Mouse (Mus musculus): ENCODE results near the gene Srsf3. TPM values are rescaled to one million over a fixed set of nuclear protein-coding genes. Genes with fewer than 3 reads are reported as not detected.
"Not testable (repeated sequence)": the region's sequence is repeated elsewhere in the genome, so short reads cannot be mapped to it uniquely, and the experiment has no call there.

Gene Srsf3
- total RNA-seq (2021) = 100 to 1,000 TPM; 113 to 117 TPM

- peak; percentile 99 to 100 for DNase-seq (ENCODE audit: low spot score in 2 of 2)
- intact Hi-C loops (cut with DNase I) = no loop called here
These were observed at the start of gene Srsf3 for GRCm38 (mm10) chr17:29032274-29033069. Gene Srsf3 (plus strand): TSS chr17:29032628.

- DNase-seq (ENCODE audit: low spot score in 2 of 2) = no peak
- intact Hi-C loops (cut with DNase I) = no loop called here
These were observed 47.6 kb upstream of the Srsf3 start for GRCm38 (mm10) chr17:28984724-28985420.

GRCm38 (mm10) chr17:28986833-28987232 lies 45.6 kb upstream of the Srsf3 start:
- intact Hi-C loops (cut with DNase I) = no loop called here
- DNase-seq (ENCODE audit: low spot score in 2 of 2) = no peak

GRCm38 (mm10) chr17:28987713-28988112 lies 44.7 kb upstream of the Srsf3 start:
- peak; percentile 36 to 44 for DNase-seq (ENCODE audit: low spot score in 2 of 2)
- intact Hi-C loops (cut with DNase I) = no loop called here

- no peak for DNase-seq (ENCODE audit: low spot score in 2 of 2)
- intact Hi-C loops (cut with DNase I) = no loop called here
These were observed 44.1 kb upstream of the Srsf3 start for GRCm38 (mm10) chr17:28988291-28988690.

GRCm38 (mm10) chr17:28988996-28989395 lies 43.4 kb upstream of the Srsf3 start:
- DNase-seq (ENCODE audit: low spot score in 2 of 2) = no peak
- intact Hi-C loops (cut with DNase I) = no loop called here

GRCm38 (mm10) chr17:28990060-28990459 lies 42.4 kb upstream of the Srsf3 start:
- intact Hi-C loops (cut with DNase I) = no loop called here
- no peak for DNase-seq (ENCODE audit: low spot score in 2 of 2)

- intact Hi-C loops (cut with DNase I) = no loop called here
These were observed 41.1 kb upstream of the Srsf3 start for GRCm38 (mm10) chr17:28991286-28991685.

GRCm38 (mm10) chr17:28992105-28992504 lies 40.3 kb upstream of the Srsf3 start:
- intact Hi-C loops (cut with DNase I) = no loop called here
- peak in 1 of 2 experiments; percentile 32 for DNase-seq (ENCODE audit: low spot score in 2 of 2)

More at GRCm38 (mm10) chr17:28991286-28991685, 41.1 kb upstream of the Srsf3 start:
- DNase-seq (ENCODE audit: low spot score in 2 of 2) = no peak

GRCm38 (mm10) chr17:28993004-28993403 lies 39.4 kb upstream of the Srsf3 start:
- intact Hi-C loops (cut with DNase I); DNase-seq (ENCODE audit: low spot score in 2 of 2): not testable (repeated sequence)

- intact Hi-C loops (cut with DNase I) = no loop called here
- DNase-seq (ENCODE audit: low spot score in 2 of 2) = no peak
These were observed 37.8 kb upstream of the Srsf3 start for GRCm38 (mm10) chr17:28994615-28995014.

GRCm38 (mm10) chr17:29000465-29000864 lies 32.0 kb upstream of the Srsf3 start:
- no peak for DNase-seq (ENCODE audit: low spot score in 2 of 2)
- intact Hi-C loops (cut with DNase I) = no loop called here

- DNase-seq (ENCODE audit: low spot score in 2 of 2) = no peak
- intact Hi-C loops (cut with DNase I) = no loop called here
These were observed 28.7 kb upstream of the Srsf3 start for GRCm38 (mm10) chr17:29003740-29004139.

- DNase-seq (ENCODE audit: low spot score in 2 of 2) = no peak
- intact Hi-C loops (cut with DNase I) = no loop called here
These were observed 27.4 kb upstream of the Srsf3 start for GRCm38 (mm10) chr17:29005002-29005401.

GRCm38 (mm10) chr17:29006812-29007211 lies 25.6 kb upstream of the Srsf3 start:
- no peak for DNase-seq (ENCODE audit: low spot score in 2 of 2)
- intact Hi-C loops (cut with DNase I) = no loop called here

- intact Hi-C loops (cut with DNase I) = no loop called here
- peak in 1 of 2 experiments; percentile 17 for DNase-seq (ENCODE audit: low spot score in 2 of 2)
These were observed 25.2 kb upstream of the Srsf3 start for GRCm38 (mm10) chr17:29007243-29007640.

GRCm38 (mm10) chr17:29007641-29008325 lies 24.6 kb upstream of the Srsf3 start, which contains the start of gene Stk38:
Gene Stk38 (minus strand): TSS chr17:29007995.
- intact Hi-C loops (cut with DNase I) = no loop called here
- DNase-seq (ENCODE audit: low spot score in 2 of 2) = peak; percentile 92 to 93

GRCm38 (mm10) chr17:29008326-29008650 lies 24.1 kb upstream of the Srsf3 start:
- no peak for DNase-seq (ENCODE audit: low spot score in 2 of 2)
- intact Hi-C loops (cut with DNase I) = no loop called here

GRCm38 (mm10) chr17:29009181-29009580 lies 23.2 kb upstream of the Srsf3 start:
- intact Hi-C loops (cut with DNase I) = no loop called here
- DNase-seq (ENCODE audit: low spot score in 2 of 2) = no peak

- intact Hi-C loops (cut with DNase I) = no loop called here
- DNase-seq (ENCODE audit: low spot score in 2 of 2) = no peak
These were observed 18.2 kb upstream of the Srsf3 start for GRCm38 (mm10) chr17:29014235-29014634.

All from left cerebral cortex, postnatal 25 days (tissue).